Mouse (Mus musculus) bone marrow macrophage, adult 2 months (primary cell): ENCODE results near the gene Cfap70.

Experiments used
- CTCF ChIP-seq: IDR thresholded peaks from 2 replicates; pipeline ENCODE4 v1.5.1; 2012; ENCODE audit warnings: low read depth, mild to moderate bottlenecking, low read length, moderate library complexity
- POLR2A ChIP-seq: IDR thresholded peaks from 2 replicates; pipeline ENCODE4 v1.6.1; 2012; ENCODE audit warnings: mild to moderate bottlenecking, low read depth, low read length, borderline replicate concordance

GRCm38 (mm10) chr14:20423046-20423445 lies 29.0 kb downstream of the Cfap70 start:
- TF ChIP-seq CTCF (no peak), POLR2A (no peak)
